In the genomic region with DNA sequence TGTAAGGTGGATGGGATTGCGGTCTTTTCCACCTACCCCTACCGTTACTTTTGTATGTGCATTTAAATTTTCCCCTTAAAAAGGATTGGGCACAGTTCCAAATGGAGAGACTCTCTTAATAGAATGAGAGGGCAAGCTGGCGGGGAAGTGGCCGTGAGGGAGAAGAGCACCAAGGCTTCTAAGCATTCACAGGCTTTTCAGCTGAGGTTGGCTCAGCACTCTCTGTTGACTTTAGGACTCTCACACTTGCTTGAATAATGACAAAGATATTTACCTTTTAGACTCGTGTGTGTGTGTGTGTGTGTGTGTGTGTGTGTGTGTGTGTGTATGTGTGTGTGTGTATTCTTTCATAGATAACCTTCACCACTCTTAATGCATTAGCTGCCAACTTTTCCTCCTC, we compare ENCODE assay signal across 22 mouse cellular contexts.
DNase-seq lines count a peak whose midpoint lies in the region; ATAC-seq and TF ChIP-seq lines count a peak whose summit lies in the region.
"Had no signal": no experiment of that assay in that cellular context is flagged by ENCODE, and none has a peak within 500 bp of the region (broad histone marks: within the 10 kb centered on the region; RNA-seq: fewer than 3 reads in every experiment).

No protein-coding gene starts in this region.

- H3K9ac ChIP-seq in lung, embryonic 14.5 days, result no peak overlapping the region
- no peak overlapping the region for H3K9ac ChIP-seq in midbrain, embryonic 14.5 days (replicated peaks; ENCODE audit: low read length)
- H3K9ac ChIP-seq in midbrain, embryonic 13.5 days (replicated peaks), result no peak overlapping the region
- H3K9ac ChIP-seq in stomach, embryonic 14.5 days (replicated peaks; ENCODE audit: low read depth, low read length), result no peak overlapping the region
- H3K9ac ChIP-seq: limb, embryonic 12.5 days had no signal

- H3K27me3 ChIP-seq in lung, embryonic 14.5 days (ENCODE audit: insufficient read depth, low read length), result no peaks in the 10 kb centered on the region
- H3K27me3 ChIP-seq in midbrain, embryonic 14.5 days (ENCODE audit: control insufficient read depth, insufficient read depth, low read length), result no peaks in the 10 kb centered on the region
- no peaks in the 10 kb centered on the region for H3K27me3 ChIP-seq in midbrain, embryonic 13.5 days
- no peaks in the 10 kb centered on the region for H3K27me3 ChIP-seq in stomach, embryonic 14.5 days (ENCODE audit: control insufficient read depth, insufficient read depth, low read length)
- H3K27me3 ChIP-seq: CH12.LX had no signal

- H3K4me2 ChIP-seq in lung, embryonic 14.5 days, result no peak overlapping the region
- no peak overlapping the region for H3K4me2 ChIP-seq in midbrain, embryonic 14.5 days (ENCODE audit: low read length)
- no peak overlapping the region for H3K4me2 ChIP-seq in midbrain, embryonic 13.5 days (replicated peaks)
- H3K4me2 ChIP-seq in stomach, embryonic 14.5 days (replicated peaks; ENCODE audit: low read depth, low read length), result no peak overlapping the region
- H3K4me2 ChIP-seq: limb, embryonic 12.5 days; liver, embryonic 11.5 days had no signal

- H3K9me3 ChIP-seq in lung, embryonic 14.5 days (ENCODE audit: low read depth, low read length), result no peaks in the 10 kb centered on the region
- H3K9me3 ChIP-seq in midbrain, embryonic 14.5 days (ENCODE audit: control insufficient read depth, low read length), result no peaks in the 10 kb centered on the region
- H3K9me3 ChIP-seq in midbrain, embryonic 13.5 days, result no peaks in the 10 kb centered on the region
- H3K9me3 ChIP-seq in stomach, embryonic 14.5 days (ENCODE audit: control insufficient read depth, low read depth, low read length), result no peaks in the 10 kb centered on the region
- H3K9me3 ChIP-seq: limb, embryonic 12.5 days had no signal

- 36% methylated on average over 5 of the region's 5 CpGs for WGBS in lung, embryonic 14.5 days
- WGBS in midbrain, embryonic 14.5 days, result 48% methylated on average over 5 of the region's 5 CpGs
- 44% methylated on average over 5 of the region's 5 CpGs for WGBS in midbrain, embryonic 13.5 days
- WGBS in stomach, embryonic 14.5 days, result 24% methylated on average over 5 of the region's 5 CpGs

- no peak overlapping the region for H3K4me3 ChIP-seq in lung, embryonic 14.5 days (ENCODE audit: low read depth, low read length)
- H3K4me3 ChIP-seq in midbrain, embryonic 14.5 days (replicated peaks; ENCODE audit: low read depth, low read length), result no peak overlapping the region
- no peak overlapping the region for H3K4me3 ChIP-seq in midbrain, embryonic 13.5 days (replicated peaks)
- H3K4me3 ChIP-seq in stomach, embryonic 14.5 days (ENCODE audit: low read depth, low read length), result no peak overlapping the region
- H3K4me3 ChIP-seq: limb, embryonic 12.5 days had no signal

- H3K36me3 ChIP-seq in lung, embryonic 14.5 days (ENCODE audit: insufficient read depth), result no peaks in the 10 kb centered on the region
- no peaks in the 10 kb centered on the region for H3K36me3 ChIP-seq in midbrain, embryonic 14.5 days (ENCODE audit: control insufficient read depth, insufficient read depth, low read length)
- no peaks in the 10 kb centered on the region for H3K36me3 ChIP-seq in midbrain, embryonic 13.5 days
- H3K36me3 ChIP-seq in stomach, embryonic 14.5 days (ENCODE audit: control insufficient read depth, insufficient read depth, low read length), result no peaks in the 10 kb centered on the region
- H3K36me3 ChIP-seq: limb, embryonic 12.5 days had no signal

- H3K27ac ChIP-seq in lung, embryonic 14.5 days (ENCODE audit: low read depth), result no peak overlapping the region
- no peak overlapping the region for H3K27ac ChIP-seq in midbrain, embryonic 14.5 days (replicated peaks; ENCODE audit: low read depth, low read length)
- no peak overlapping the region for H3K27ac ChIP-seq in midbrain, embryonic 13.5 days
- peak overlapping the region; percentile 76 for H3K27ac ChIP-seq in stomach, embryonic 14.5 days (ENCODE audit: low read length)
- H3K27ac ChIP-seq: hindbrain, postnatal 0 days; limb, embryonic 12.5 days; macrophage had no signal

- no peak for ATAC-seq in lung, embryonic 14.5 days (ENCODE audit: insufficient read depth)
- no peak for ATAC-seq in midbrain, embryonic 14.5 days (ENCODE audit: low FRiP score, low TSS enrichment)
- no peak for ATAC-seq in midbrain, embryonic 13.5 days
- no peak for ATAC-seq in stomach, embryonic 14.5 days (ENCODE audit: insufficient number of reproducible peaks, insufficient read depth, low FRiP score, low read depth)
- no peak for ATAC-seq in megakaryocyte, adult 5-6 weeks (ENCODE audit: poor library complexity, severe bottlenecking)
- ATAC-seq: activated CD4-positive, CD25-positive, alpha-beta regulatory T cell, adult 4 months; forebrain, embryonic 16.5 days; hindbrain, postnatal 0 days; intestine, postnatal 0 days had no signal

- 0 out of 2 replicates have a peak, but pooled peaks cover 4% of the 10 kb centered on the region for H3K4me1 ChIP-seq in lung, embryonic 14.5 days (ENCODE audit: insufficient read depth)
- 0 out of 2 replicates have a peak, but pooled peaks cover 5% of the 10 kb centered on the region for H3K4me1 ChIP-seq in midbrain, embryonic 14.5 days (ENCODE audit: control insufficient read depth, insufficient read depth, low read length)
- peaks cover 9% of the 10 kb centered on the region; the same call in 1 of the 2 replicates for H3K4me1 ChIP-seq in midbrain, embryonic 13.5 days (replicated peaks)
- H3K4me1 ChIP-seq in stomach, embryonic 14.5 days (ENCODE audit: control insufficient read depth, insufficient read depth, low read length), result peaks cover 30% of the 10 kb centered on the region

- peak; percentile 60 for DNase-seq in lung, embryonic 14.5 days
- no peak for DNase-seq in lung, adult 18-20 months
- DNase-seq in midbrain, embryonic 14.5 days, result peak; percentile 37
- no peak for DNase-seq in gastrocnemius, adult 18-20 months (ENCODE audit: low spot score)
- DNase-seq: cerebellum, adult 8-10 months; cerebellum, postnatal 36 days; heart, postnatal 14 days; kidney, adult 9 months; kidney, postnatal 14 days; thymus, adult 18-20 months; thymus, postnatal 25 days had no signal

- no peak for TF ChIP-seq CTCF in lung, embryonic 14.5 days (IDR thresholded peaks at IDR 0.05; ENCODE audit: low read depth)

Comparison
In these comparisons a context has a peak if more than half of its experiments do, and no peak if none do; other contexts are left out.
1. DNase-seq: peak in lung, embryonic 14.5 days (single experiment) and midbrain, embryonic 14.5 days (single experiment); none in lung, adult 18-20 months (0 of 2) and gastrocnemius, adult 18-20 months (single experiment).